Mouse (Mus musculus) testis, postnatal 10 days (tissue): Measurements from ENCODE around the gene Ralgapa1.
"Not testable (repeated sequence)": the region's sequence is repeated elsewhere in the genome, so short reads cannot be mapped to it uniquely, and the experiment has no call there.

Experiments
- DNase-seq: peaks from one replicate; pipeline ENCODE4 v3.0.0; 2021; ENCODE audit warnings: low spot score

Gene Ralgapa1

DNA sequence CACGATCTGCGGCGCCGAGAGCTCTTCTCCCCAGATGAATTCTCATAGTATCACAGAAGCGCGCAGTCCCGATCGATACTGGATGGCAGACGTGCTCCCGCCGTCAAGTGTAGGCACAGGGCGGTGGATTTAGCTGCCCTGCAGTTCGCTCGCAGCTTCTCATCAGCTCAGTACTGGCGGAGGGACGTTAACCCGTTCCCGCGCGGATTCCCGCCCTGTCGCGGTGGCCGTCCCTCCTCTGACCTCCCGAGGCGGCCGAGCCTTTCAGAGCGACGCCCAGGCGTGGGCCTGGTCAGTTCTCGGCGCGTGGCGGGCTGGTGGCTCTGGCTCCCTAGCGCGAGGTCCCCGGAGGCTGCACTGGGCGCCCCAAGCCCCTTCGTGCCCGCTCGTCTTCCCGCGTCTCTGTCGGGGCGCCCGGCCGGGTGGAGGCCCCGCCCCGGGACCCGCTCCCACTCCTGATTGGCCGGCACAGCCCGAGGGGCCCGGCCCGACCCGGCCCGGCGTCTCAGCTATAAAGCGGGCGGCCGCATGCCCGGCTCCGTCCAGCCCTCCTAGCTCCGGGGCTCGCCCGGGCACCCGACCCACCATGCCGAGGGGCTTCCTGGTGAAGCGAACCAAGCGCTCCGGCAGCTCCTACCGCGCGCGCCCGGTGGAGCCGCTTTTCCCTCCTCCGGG is 221.9 kb downstream of the Ralgapa1 start, which contains the start of gene Insm2:
Insm2 (plus strand) TSS at position 541 of the 675 bp plus-strand sequence.
- no peak for DNase-seq

DNA sequence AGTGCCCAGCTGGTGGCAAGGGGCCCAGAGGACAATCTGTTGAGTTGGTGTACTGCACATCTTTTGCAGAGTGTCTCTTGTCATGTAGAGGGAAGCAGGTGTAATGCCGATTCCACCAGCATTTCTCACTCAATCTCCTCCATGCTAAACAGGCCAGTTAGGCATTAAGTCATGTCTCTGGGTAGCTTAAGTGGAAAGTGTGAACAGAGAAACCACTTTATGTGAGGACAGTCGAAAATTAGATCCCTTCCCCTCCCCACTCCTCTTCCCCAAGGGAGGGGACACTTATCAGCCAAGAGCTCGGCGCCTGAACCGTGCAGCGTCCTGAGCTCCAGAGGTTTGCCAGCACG is 222.5 kb downstream of the Ralgapa1 start:
- no peak for DNase-seq

DNA sequence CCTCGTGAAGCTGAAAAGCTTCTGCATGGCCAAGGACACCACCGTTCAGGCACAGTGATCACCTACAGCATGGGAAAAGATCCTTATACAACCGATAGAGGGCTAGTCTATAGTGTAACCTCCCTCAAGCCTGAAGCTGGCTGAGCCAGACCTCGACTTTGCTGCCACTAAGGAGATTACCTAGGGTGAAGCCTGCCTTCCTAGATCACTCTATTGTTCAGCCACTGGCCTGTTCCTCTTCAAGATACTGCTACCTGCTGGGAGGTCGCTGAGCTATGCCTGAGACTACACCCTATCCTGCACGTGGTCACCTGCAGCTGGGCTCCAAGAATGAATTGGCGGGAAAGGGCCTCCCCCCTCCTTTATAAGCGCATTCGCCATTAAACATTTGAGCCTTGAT is 234.0 kb downstream of the Ralgapa1 start:
- not testable (repeated sequence) for DNase-seq

DNA sequence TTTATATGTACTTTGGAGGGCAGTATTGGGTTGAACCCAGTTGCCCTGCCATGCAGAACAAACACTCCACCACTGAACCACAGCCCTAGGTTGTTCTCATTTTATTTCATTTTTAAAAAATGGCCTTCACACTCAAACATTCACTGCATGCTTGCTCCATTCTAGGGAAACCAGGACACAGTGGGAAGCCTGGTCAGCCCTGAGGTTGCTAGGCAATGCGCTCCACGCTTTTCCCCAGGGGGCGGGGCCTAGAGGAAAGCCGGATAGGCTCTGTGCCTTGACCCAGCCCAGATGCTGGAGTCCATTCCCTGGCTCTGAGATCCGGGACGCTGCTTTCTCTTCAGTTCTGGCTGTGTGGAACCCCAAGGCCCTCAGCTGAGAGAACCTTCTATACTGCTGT is 247.2 kb downstream of the Ralgapa1 start:
- DNase-seq, result no peak

DNA sequence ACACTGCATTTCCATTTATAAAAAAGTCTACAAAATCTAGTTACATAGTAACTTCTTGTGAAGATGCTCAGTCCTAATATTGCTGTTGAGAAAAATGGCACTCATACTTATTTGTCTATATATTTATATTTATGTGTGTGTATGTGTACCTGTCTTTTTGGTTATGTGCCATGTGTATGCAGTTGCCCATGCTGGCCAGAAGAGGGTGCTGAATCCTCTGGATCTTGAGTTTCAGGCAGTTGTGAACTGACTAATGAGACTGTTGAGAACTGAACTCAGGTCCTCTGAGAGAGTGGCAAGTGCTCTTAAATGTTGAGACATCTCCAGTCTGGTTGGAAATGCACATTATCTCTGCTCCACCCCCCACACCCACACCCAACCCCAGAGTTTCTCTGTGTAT is 247.9 kb downstream of the Ralgapa1 start:
- DNase-seq, result no peak

DNA sequence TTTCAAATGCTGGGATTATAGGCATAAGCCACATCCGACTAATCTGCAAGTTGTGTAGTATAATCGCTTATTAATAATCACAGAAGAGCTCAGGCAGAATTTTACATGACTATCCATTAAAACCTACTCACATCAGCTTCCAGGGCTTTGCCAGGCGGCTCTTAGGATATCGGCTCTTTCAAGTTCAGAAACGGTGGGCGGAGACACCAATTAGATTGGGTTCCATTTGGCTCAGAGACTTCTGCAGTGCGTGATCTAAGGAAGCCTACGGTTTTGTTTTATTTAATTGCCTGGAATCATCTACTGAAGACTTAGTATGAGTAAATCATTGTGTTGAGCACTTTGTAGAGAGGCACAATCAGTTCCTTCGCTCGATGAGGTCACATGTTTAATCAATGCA is 249.3 kb downstream of the Ralgapa1 start:
- no peak for DNase-seq

DNA sequence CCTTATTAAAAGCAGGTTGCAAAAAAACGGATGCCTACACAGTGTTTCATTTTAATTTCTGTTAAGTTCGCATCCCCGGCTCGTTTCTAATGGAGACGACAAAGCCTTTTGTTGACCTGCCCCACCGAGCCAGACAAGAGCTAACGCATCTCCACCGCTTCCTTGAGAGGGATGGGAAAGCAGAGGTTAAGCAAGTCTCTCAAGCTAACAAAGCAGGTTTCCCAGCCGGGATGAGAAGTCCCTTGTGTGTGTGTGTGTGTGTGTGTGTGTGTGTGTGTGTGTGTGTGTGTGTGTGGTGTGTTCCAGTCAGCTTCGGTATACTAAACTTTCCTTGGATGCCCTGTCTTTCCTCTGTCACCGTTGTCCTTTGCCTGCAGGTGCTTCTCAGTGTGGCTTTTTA is 249.8 kb downstream of the Ralgapa1 start:
- no peak for DNase-seq

DNA sequence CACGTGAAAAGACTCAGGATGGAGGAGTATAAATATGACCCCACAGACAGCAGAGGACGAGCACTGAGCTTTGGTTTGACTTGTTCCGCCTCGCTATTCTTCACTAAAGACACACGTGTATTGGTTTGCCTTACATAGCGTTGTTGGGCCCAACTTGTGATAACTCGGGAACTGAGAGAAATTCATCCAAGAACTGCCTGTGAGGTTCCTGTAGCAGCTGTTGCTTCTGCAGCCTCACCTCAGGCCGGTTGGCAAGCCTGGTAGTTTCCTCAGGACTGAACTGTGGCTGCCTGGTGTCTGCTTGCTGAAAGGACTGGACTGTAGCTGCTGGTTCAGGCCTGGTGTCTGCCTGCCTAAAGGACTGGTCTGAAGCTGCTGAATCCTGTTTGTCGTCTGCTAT is 250.3 kb downstream of the Ralgapa1 start:
- no peak for DNase-seq

DNA sequence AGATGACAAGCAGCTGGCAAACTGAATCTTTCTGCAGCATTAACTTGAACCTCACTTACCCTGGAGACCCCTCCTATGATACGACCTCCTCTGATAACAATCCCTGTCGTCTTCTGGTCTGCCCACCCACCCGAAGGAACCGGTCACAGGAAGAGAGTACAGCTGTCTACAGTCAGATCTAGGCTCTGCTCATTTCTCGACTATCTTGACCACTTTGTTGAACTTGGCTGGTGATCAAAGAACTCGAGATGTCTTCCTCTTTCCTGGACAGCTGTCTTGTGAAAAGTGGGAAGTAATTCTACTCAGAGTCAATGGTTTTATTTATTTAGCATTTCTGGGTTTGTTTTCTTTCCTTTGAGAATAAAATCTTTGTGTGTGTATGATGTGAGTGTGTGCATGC is 251.3 kb downstream of the Ralgapa1 start:
- DNase-seq, result no peak

DNA sequence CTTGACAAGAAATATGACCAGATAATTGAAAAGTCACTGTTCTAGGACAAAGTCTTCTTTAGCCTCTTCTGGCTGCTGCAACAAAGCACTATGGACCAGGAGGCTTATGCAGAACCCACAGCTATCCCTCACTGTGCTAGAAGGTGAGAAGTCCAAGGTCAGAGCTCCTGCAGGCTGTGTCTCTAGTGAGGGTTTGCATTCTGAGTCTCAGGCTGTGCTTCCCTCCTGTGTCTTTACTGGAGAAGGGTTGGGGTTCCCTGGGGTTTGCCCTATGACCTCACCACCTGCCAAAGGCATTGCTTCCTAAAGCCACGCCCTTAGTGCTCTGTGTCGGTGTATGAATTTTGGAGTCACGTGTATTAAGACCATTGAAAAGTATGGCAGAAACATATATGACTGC is 252.5 kb downstream of the Ralgapa1 start:
- DNase-seq, result no peak

DNA sequence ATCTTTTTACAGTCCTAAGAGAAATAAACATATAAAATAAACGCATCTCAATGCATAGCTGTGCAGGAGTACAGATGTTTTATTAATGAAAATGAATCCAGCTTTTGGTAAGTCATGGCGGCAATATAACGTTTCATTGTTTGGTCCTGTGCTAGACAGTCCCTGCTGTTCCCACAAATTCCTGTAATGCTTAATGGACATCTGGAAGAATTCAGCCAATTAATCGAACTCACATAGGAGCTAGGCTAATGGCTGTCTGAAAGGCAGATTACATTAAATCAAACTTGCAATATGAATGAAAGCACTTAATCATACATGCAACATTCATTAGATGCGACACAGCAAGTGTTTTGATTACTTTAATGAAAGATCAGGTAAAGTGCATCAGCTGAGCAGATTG is 254.1 kb downstream of the Ralgapa1 start:
- no peak for DNase-seq

DNA sequence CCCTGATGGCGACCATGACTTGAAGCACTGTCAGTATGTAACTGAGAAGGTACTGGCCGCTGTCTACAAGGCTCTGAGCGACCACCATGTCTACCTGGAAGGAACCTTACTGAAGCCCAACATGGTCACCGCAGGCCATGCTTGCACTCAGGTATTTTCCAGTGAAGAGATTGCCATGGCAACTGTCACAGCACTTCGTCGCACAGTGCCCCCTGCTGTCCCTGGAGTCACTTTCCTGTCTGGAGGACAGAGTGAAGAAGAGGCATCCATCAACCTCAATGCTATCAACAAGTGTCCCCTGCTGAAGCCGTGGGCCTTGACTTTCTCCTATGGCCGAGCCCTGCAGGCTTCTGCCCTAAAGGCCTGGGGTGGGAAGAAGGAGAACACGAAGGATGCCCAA is 255.1 kb downstream of the Ralgapa1 start:
- DNase-seq, result no peak

DNA sequence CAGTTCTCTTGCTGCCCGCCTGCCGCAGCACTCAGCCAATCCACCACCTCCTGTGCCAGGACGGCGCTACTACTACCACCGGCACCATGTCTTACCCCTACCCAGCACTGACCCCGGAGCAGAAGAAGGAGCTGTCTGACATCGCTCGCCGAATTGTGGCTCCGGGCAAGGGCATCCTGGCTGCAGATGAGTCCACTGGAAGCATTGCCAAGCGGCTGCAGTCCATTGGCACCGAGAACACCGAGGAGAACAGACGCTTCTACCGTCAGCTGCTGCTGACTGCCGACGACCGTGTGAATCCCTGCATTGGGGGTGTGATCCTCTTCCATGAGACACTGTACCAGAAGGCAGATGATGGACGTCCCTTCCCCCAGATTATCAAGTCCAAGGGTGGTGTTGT is 255.8 kb downstream of the Ralgapa1 start, which contains the start of gene Aldoart2:
Aldoart2 (plus strand) TSS at position 34 of the 400 bp plus-strand sequence.
- no peak for DNase-seq

DNA sequence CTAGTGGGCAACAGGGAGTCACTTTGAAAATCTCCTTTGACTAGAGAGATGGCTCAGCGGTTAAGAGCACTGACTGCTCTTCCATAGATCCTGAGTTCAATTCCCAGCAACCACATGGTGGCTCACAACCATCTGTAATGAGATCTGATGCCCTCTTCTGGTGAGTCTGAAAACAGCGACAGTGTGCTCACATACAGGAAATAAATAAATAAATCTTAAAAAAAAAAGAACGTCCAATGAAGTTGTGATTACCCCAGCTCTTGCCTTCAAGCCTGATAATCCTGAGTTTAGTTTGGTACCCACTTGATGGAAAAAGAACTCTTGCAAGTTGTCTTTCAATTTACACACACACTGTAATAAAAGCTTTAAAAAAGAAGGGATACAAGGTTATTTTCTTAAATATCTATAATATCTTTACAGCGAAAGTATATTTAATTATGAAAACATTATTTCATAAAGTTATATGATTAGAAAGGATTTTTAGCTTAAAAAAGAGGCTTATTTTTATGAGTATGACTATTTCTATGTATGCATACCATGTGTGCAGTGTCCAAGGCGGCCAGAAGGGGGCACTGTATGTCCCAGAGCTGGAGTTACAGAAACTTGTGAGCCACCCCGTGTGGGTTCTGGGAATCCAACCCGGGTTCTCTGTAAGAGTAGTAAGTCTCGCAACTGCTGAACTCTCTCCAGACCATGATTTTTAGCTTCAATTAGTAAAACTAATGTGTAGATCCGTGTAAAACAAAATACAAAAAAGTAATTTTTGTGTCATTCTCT is 256.6 kb downstream of the Ralgapa1 start:
- DNase-seq, result peak; percentile 46

DNA sequence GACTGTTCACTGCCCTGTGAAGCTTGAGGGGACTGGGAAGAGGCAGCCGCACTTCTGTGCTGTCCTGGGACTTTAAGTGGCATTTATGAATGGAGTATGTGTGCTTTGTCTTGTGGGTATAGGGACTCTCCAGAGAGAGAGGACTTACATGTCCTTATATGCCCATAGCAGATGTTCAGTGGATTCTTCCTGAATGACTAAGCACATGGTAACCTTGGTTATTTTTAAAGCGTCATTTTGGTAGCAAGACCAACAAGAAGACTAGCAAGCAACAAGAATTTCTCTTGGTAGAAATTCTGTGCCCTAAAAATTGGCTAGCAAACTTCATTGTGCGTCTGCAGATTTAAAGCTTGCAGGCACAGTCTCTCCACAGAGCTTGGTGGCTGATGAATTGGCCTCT is 257.2 kb downstream of the Ralgapa1 start:
- DNase-seq, result no peak

DNA sequence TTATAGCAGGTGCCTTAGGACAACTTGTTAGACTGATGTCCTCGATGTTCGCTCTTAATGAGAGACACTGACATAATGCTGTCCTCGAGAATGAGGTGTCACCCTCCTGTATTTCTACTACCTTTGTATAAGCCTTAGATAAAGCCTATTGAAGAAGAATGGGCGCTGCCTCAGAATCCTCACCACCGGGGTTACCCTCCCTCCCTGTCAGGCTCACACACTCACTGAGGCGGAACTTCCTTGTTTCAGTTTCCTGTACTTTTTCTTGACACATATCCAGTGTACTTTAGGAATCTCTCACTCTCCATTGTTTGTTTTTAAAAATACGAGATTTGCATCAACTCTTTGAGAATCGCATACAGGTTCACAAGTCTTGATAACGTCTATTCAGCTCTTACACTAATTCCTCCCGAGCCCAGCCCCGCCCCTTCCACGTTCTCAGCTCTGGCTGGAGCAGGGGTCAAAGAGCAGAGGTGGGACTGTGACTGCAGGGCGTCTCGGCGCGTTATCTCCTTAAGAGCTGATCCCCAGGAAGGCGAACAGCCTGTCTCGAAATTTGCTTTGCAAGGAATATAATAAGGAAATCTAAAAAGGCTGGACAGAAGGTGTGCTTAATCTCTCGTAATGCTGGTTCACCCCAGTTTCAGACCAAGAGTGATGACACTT is 260.8 kb downstream of the Ralgapa1 start:
- DNase-seq, result no peak

DNA sequence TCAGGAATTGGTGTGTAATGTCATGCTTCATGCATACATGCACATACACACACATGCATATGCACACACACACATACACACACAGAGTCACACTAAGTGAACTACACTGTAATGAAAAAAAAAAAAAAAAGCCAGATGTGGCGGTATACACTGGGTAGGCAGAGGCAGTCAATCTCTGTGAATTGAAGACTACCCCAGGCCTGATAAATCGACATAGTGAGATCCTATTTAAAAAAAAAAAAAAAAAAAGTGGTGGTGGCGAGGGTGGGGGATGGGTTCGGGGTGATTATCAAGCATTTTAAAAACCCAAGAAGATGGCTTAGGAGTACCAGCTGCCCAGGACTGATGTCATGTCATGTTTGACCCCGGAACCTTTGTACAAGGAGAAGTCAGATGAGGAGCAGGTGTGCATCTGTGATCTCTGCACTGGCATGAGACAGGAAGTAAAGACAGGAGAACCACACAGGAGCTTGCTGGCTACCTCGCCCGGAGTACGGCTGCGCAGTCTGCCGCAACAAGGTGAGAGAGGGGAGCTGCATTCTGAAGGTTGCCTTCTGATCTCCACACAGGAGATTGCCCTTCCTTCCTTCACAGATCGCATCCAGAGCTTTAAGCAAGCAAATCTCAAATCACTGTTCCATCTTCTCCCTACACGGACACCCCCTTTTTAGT is 261.6 kb downstream of the Ralgapa1 start:
- DNase-seq, result no peak

DNA sequence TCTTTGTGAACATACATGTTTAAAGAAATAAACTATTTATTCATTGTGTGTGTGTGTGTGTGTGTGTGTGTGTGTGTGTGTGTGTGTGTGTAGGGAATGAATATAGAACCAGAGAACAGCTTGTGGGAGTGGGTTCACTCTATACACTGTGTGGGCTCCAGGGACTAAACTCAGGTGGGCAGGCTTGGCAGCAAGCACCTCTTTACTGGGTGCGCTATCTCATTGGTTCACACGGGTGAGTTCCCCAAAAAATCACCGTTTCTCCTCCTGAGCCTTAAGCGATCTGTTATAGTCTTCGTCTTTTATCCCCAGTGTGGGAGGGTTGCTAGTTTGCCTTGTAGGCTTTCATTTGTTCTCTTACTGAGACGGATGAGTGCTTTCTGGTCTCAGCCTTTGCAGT is 263.1 kb downstream of the Ralgapa1 start:
- no peak for DNase-seq

DNA sequence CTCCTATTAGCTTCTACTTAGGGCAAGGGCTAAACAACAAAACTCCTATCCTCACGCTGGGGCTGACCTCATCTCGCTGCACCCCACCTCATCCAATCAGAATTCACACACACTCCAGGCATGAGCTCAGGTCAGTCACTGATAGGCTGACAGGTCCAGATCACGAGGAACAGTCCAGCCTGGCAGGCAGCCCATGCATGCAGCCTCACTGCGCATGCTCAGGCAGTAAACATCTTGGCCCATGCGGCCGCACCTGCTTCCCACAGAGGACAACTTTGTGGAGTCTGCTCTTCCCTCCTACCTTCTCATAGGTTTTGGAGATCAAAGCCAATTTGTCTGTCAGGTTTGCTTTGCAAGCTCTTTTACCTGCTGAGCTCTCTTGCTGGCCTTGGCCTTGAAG is 266.1 kb downstream of the Ralgapa1 start:
- not testable (repeated sequence) for DNase-seq
